Mouse (Mus musculus) spleen, adult 2 months (tissue): ENCODE results near the gene Gtf2h3.
"Not testable (repeated sequence)": the region's sequence is repeated elsewhere in the genome, so short reads cannot be mapped to it uniquely, and the experiment has no call there.

Experiments
- CTCF ChIP-seq: fragments of 200-500 bp; IDR thresholded peaks from 2 replicates; pipeline ENCODE4 v1.5.1; 2011; ENCODE audit warnings: mild to moderate bottlenecking, inconsistent platforms; ENCODE audit not compliant: insufficient read depth, insufficient read length, insufficient replicate concordance; ENCODE audit errors: extremely low read depth
- POLR2A ChIP-seq: fragments of 200-500 bp; IDR thresholded peaks from 2 replicates; pipeline ENCODE4 v1.6.1; 2011; ENCODE audit warnings: low read depth, low read length, inconsistent platforms

DNA sequence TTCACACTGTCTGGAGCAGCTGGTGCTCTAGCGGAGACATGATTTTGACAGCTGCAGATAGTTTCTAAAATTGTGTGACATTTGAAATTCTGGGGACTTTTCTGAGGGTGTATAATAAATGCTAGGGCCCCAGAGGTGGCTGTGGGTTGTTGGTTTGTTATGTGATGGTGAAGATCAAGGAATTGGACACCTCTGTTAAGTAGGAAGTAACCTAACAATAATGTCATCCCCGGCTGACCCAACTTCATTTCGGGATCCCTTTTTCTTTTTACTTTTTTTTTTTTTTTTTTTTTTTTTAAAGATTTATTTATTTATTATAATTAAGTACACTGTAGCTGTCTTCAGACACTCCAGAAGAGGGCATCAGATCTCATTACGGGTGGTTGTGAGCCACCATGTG is 28.2 kb upstream of the Gtf2h3 start:
- TF ChIP-seq POLR2A, CTCF: not testable (repeated sequence)
